Mouse (Mus musculus) frontal cortex, postnatal 36 days (tissue): ENCODE data around the gene Inpp1.

ENCODE experiments used
- DNase-seq, 2 experiments: peaks; one replicate each; pipeline ENCODE4 v3.0.0; 2022; ENCODE audit warnings: low spot score in 2 of 2

The Inpp1 gene

DNA sequence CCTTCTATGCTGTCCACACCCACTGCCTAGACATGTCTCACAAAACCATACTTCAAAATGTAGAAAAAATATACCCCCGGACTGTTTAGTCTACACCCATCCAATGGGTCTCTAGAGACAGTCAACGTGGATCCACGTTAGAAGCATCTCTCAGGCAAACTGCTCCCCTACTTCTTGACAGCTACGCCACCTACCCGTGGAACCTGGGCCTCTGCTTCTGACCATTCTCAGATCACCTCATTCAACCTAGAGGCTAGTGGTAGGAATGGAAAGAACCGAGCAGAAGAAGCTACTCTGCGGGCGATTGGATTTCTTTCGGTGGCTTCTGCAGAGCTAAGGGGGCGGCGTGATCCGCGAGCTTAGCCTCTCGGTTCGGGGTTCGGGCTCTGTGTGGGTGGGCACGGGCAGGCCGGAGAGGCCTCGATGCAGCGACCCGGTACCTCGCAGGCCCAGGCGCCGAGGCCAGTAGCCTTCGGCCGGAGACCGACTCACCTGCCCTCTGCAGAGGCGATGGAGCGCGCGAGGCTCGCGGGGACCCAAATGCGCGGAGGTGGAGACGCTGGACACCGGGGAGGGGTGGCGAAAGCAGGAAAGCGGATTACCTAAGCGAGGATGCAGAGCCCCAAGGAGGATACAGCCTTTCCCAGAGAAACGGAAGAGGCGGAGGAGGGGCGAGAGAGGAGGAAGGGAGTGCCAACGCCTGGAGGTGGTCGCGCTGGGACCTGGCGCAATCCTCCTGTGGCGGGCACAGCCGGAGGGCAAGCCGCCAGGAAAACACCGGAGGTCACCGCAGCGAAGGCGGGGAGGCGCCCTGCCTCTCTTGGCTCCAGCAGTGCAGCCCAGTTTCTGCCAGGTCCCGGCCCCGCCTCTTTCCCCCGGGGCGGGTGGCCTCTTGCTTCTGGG, at the start of gene Inpp1:
Gene Inpp1, minus strand, starts transcription at position 779 of the 903 bp plus-strand sequence.
- peak; percentile 71 to 73 for DNase-seq

DNA sequence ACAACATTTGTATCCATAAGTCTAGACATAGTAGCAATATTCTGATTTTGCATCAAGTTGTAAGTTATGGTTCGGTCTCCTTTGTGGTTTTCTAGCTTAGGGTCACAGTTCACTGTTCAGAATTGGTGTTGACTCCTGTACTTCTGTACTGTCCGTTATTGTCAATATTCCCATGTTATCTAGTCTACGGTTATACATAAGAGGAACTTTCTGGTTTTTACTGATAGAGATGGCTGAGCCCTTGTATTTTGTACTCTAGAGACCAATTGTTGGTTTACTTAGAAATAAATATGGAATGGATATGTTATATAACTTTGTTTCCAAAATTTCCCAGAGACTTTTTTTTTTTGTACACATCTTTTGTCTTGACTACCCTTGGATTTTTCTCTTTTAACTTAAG, 48.5 kb upstream of the Inpp1 start:
- DNase-seq: no peak

DNA sequence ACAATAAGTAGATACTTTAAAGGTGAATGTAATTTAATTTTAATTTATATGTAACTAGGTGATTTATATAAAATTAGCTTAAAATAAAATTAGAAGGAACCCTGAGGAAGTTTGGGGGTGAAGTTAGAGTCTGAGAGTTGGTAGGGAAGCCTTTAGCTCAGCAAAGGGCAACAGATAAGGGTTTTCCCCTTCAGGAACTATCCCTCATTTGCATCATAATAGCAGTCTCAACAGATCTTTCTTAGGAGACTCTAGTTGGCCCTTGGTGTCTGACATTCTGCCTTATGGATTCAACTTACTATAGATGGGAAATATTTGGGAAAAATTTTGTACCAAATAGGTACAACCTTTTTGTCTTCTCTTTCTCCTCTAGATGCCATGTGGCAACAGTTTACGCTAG, 46.7 kb upstream of the Inpp1 start:
- no peak for DNase-seq

GRCm38 (mm10) chr1:52855904-52856601, 38.6 kb upstream of the Inpp1 start:
- no peak for DNase-seq

DNA sequence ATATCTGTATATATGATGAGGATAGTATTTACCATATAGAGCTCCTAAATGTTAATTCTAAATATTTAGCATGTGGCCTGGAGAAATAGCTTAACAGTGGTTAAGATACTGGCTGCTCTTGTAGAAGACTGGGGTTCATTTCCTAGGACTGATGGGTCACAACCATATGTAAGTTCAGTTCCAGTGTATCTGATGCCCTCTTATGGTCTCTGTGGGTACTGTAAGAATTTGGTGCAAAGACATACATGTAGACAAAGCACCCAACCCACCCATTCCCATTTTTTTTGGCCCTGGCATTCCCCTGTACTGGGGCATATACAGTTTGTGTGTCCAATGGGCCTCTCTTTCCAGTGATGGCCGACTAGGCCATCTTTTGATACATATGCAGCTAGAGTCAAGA, 36.5 kb upstream of the Inpp1 start:
- DNase-seq: peak in 1 of 2 experiments; percentile 48

DNA sequence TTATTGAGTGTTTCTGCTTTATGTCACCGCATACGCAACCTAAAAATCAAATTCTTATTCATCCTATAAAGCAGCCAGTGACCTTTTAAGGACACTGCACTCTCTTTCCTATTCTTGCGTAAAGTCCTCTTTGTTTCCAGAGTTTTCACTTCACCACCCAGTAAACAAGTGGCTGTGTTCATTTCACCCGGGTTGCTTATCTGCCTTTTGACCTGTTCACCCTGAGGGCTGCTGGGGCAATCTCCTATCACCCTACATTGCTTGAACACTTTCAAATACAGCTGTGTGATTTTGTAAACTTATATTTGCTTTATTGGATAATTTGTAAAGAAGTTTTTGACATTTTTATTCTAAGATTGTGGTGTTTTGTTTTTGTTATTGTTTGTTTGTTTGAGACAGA, 31.9 kb upstream of the Inpp1 start:
- no peak for DNase-seq

DNA sequence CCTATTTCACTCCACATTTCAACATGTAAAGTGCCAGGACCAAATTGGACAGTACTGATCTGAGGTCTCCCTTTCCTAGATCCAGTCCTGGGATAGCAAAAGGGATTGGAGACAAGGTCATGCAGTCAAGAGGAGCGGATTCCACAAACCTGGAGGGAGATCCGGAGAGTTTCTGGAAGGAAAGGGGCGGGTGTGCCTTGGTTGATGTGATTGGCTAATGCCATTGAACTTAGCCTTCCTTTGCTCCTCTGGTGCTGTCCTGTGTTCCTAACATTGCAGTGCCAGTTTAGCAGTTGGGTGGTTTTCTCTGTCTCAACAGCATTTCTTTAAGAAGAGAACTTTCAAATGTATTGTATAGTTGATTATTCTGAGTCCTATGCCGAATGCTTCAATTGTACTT, 29.1 kb upstream of the Inpp1 start:
- DNase-seq: no peak

DNA sequence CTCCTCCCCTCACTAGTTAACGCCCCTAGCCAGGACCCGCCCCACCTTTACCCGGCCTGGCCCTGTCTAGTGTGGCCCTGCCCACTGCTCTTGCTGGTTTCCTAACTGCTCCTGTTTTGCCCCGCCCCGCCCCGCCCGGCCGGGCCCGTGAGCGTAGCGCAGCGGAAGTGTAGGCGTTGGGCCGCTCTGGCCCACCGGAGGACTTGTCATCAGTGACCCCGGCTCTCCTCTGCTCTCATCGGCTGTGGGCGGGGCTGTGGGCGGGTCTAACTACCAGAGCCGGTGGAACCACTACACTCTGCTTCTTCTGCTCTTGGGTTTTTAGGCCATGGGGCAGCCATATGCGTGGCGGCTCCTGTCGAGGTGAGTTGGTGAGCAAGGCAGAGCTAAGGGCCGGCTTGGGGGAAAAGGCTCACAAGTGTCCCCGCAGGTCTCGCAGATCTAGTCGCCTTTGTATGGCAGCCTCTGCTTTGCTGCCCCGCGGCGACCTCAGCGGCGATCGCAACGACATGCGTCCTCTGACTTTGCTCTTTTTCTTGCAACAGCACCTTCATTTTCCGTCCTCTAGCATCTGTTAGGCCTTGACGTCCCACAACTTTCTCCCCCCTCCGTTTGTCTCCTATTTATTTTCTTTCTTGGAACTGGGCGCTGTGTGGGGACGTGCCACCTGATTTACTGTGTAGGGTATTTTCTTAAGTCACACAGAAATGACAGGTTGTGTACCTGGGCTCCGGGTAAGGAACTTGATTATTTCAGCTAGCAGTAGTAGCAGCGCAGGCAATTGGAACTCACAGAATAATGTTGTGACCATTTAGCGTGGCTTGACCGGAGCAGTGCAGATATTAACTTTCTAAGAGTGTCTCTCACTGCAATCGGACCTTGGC, 27.5 kb upstream of the Inpp1 start, which contains the start of gene Hibch:
Gene Hibch, plus strand, starts transcription at position 148 of the 884 bp plus-strand sequence.
- DNase-seq: peak; percentile 95 to 98

GRCm38 (mm10) chr1:52844354-52844753, 26.9 kb upstream of the Inpp1 start:
- peak in 1 of 2 experiments; percentile 8 for DNase-seq

DNA sequence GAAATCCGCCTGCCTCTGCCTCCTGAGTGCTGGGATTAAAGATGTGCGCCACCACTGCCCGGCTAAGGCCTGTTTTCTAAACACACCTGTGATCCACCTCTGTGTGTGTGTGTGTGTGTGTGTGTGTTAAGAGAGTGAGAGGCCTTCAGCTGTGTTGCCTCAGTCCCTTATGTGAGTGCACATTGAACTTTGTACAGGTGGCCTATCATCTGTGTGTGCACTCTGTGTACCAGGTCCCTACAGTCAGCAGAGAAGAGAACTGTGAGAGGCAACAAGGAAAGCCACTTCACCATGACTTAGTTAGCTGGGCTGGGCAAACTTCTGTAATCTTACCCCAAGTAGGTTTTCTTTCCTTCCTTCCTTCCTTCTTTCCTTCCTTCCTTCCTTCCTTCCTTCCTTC, 21.6 kb upstream of the Inpp1 start:
- DNase-seq: no peak

- no peak for DNase-seq
These were observed 292 bp upstream of the Inpp1 start for GRCm38 (mm10) chr1:52817813-52818147.

- DNase-seq: peak in 1 of 2 experiments; percentile 31
These were observed 1.1 kb downstream of the Inpp1 start for GRCm38 (mm10) chr1:52816232-52816891.

DNA sequence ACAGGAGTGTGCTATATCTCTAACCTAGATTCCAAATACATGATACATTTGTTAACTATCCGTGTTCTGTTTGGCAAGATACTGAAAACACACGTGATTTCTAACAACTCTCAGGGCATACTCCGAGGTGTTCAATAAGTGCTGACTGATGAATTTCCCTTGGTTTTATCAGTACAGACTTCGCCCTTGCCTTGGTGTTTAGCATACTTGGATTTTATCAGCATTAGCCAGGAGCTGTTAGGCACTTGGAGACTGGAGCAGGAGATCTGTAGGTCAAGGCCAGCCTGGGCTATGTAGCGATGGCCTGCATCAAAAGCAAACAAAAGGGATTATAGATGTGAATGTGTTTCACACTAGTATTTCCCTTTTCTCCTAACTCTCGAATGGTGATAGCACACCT, 9.0 kb downstream of the Inpp1 start:
- DNase-seq: no peak

DNA sequence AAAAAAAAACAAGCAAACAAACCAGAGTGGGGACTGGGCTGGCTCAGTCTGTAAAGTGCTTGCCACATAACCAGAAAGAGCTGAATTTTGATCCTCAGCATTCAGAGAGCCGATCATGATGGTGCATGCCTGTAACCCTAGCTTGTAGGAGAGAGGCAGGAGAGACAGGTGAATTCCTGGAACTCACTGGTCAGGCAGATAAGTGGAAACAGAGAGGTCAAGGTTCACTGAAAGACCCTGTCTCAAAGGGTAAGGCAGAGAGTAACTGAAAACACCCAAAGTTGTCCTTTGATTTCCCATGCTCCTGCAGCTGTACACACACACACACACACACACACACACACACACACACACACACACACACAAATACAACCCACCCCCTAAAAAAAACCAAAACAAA, 12.4 kb downstream of the Inpp1 start:
- DNase-seq: no peak

GRCm38 (mm10) chr1:52802406-52802975, 15.0 kb downstream of the Inpp1 start:
- DNase-seq: no peak

GRCm38 (mm10) chr1:52801651-52802050, 15.8 kb downstream of the Inpp1 start:
- no peak for DNase-seq

- peak; percentile 15 to 43 for DNase-seq
These were observed 17.1 kb downstream of the Inpp1 start for GRCm38 (mm10) chr1:52800340-52800740.

DNA sequence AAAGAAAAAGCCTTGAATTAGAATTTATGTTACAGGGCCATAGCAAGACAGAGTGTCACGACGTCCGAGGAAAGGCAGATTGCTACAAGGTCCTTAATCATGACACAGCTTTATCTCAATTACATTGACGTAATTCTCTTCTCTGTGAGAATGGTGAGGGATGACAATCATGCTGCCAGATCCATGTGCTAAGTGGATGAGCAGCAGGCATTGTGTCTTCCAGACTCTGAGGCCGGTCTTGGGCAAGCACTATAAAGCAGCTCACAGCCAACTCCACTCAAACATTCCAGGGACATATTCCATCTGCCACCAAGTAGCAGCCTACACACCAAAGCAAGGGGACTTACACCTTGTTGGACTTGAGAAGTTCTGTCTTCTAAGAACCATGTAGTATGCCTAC, 17.7 kb downstream of the Inpp1 start:
- DNase-seq: peak in 1 of 2 experiments; percentile 16

- DNase-seq: peak; percentile 60 to 67
These were observed 18.3 kb downstream of the Inpp1 start for GRCm38 (mm10) chr1:52799056-52799726.

GRCm38 (mm10) chr1:52795927-52796326, 21.6 kb downstream of the Inpp1 start:
- no peak for DNase-seq
